Mouse (Mus musculus) myocyte (in vitro differentiated cells): ENCODE data around the gene Riox2. TPM values are rescaled to one million over a fixed set of nuclear protein-coding genes. Genes with fewer than 3 reads are reported as not detected.

Experiments
- H3K27me3 ChIP-seq: one replicate; pipeline ENCODE4 v1.6.1; 2011; ENCODE audit not compliant: control insufficient read depth, insufficient read depth, insufficient read length
- H3K36me3 ChIP-seq: one replicate; pipeline ENCODE4 v1.6.1; 2011; ENCODE audit not compliant: control insufficient read depth, insufficient read depth
- H3K4me2 ChIP-seq: one replicate; pipeline ENCODE4 v1.6.1; 2011; ENCODE audit warnings: low read depth, control low read depth
- H3K4me3 ChIP-seq: one replicate; pipeline ENCODE4 v1.5.1; 2011; ENCODE audit warnings: mild to moderate bottlenecking, control low read depth, moderate library complexity
- H3K79me2 ChIP-seq: one replicate; pipeline ENCODE4 v1.6.1; 2011; ENCODE audit not compliant: control insufficient read depth, insufficient read depth
- H3ac ChIP-seq: one replicate; pipeline ENCODE4 v1.6.1; 2011; ENCODE audit not compliant: control insufficient read depth, insufficient read length
- CEBPB ChIP-seq: IDR thresholded peaks from 2 replicates; pipeline ENCODE4 v1.6.1; 2011; ENCODE audit warnings: mild to moderate bottlenecking, moderate library complexity; ENCODE audit not compliant: poor library complexity, insufficient read depth, severe bottlenecking
- E2F4 ChIP-seq: IDR thresholded peaks from one replicate; pipeline ENCODE4 v1.6.1; 2011; ENCODE audit warnings: mild to moderate bottlenecking, control low read depth, moderate library complexity; ENCODE audit not compliant: insufficient read depth
- MAX ChIP-seq: IDR thresholded peaks from one replicate; pipeline ENCODE4 v1.6.1; 2011; ENCODE audit warnings: low read depth, mild to moderate bottlenecking, control low read depth
- MYOD1 ChIP-seq, 3 experiments: IDR thresholded peaks; one replicate each; pipeline ENCODE4 v1.6.1; 2011; ENCODE audit warnings: control low read depth in 2 of 3, low read depth in 2 of 3, mild to moderate bottlenecking in 2 of 3, moderate library complexity in 1 of 3; ENCODE audit not compliant: insufficient read length in 2 of 3, control insufficient read depth in 1 of 3
- MYOG ChIP-seq, 3 experiments: IDR thresholded peaks; one replicate each; pipeline ENCODE4 v1.6.1; 2011; ENCODE audit warnings: control low read depth in 2 of 3, low read depth in 2 of 3, mild to moderate bottlenecking in 2 of 3; ENCODE audit not compliant: insufficient read length in 2 of 3, control insufficient read depth in 1 of 3, insufficient read depth in 1 of 3
- POLR2A ChIP-seq: IDR thresholded peaks from one replicate; pipeline ENCODE4 v1.6.1; 2011; ENCODE audit warnings: low read depth, mild to moderate bottlenecking, control low read depth, moderate library complexity; ENCODE audit not compliant: insufficient read length
- POLR2AphosphoS2 ChIP-seq: IDR thresholded peaks from one replicate; pipeline ENCODE4 v1.6.1; 2011; ENCODE audit warnings: low read depth, control low read depth; ENCODE audit not compliant: insufficient read length
- REST ChIP-seq: IDR thresholded peaks from one replicate; pipeline ENCODE4 v1.6.1; 2011; ENCODE audit warnings: mild to moderate bottlenecking, control low read depth, moderate library complexity; ENCODE audit not compliant: insufficient read depth, insufficient read length
- SRF ChIP-seq: IDR thresholded peaks from one replicate; pipeline ENCODE4 v1.6.1; 2011; ENCODE audit warnings: low read depth; ENCODE audit not compliant: control insufficient read depth, insufficient read length
- TCF12 ChIP-seq: IDR thresholded peaks from one replicate; pipeline ENCODE4 v1.6.1; 2011; ENCODE audit warnings: mild to moderate bottlenecking, control low read depth; ENCODE audit not compliant: poor library complexity, insufficient read depth, severe bottlenecking
- TCF3 ChIP-seq: IDR thresholded peaks from one replicate; pipeline ENCODE4 v1.6.1; 2011; ENCODE audit warnings: low read depth, control low read depth; ENCODE audit not compliant: insufficient read length
- USF1 ChIP-seq: IDR thresholded peaks from one replicate; pipeline ENCODE4 v1.6.1; 2011; ENCODE audit warnings: low read depth, mild to moderate bottlenecking, control low read depth, moderate library complexity
- polyA plus RNA-seq: library from polyadenylated mRNA; unstranded; fragments of >200 nt; fragmentation: generic; extraction: Trizol; gene quantifications from one replicate; pipeline ENCODE4 v1.2.1, GENCODE M21; 2012; ENCODE audit warnings: missing spikeins

Gene Riox2
- 20.8 TPM for polyA plus RNA-seq

DNA sequence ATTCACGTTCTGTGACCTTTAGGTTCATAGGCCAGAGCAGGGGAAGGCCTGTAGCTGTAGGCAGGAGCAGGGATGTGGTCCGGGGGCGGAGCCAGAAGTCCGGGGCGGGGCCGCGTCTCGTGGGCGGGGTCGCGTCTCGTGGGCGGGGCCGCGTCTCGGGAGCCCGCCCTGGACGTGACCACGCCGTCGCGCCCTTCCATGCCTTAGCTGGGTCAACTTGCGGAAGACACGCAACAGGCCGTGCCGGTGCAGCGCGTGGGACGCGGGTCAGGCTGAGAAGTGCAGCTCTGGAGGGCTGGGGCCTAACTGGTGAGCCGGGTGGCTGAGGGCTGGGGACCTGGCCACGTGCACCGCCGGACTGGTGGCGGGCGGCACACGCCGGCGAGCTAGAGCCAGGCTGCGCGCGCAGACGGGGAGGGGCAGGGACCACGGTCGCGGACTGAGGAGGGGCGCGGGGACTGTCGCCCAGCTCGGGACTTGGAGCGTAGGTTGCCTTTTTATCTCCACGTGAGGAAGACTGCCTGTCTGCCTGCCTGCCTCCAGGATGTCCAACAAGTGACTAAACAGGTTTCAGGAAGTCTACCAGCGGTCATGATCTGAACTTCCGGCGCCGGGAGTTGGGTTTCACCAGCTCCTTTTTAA is at the start of gene Riox2:
Riox2 (plus strand) TSS at position 139 of the 642 bp plus-strand sequence.
- H3K4me2 ChIP-seq, result peak within 1 kb of the TSS; percentile 69
- TF ChIP-seq POLR2AphosphoS2 (peak; percentile 89), POLR2A (peak; percentile 93), MYOG (IDR thresholded peaks at IDR 0.05; ENCODE audit: control insufficient read depth in 1 of 3, insufficient read depth in 1 of 3, insufficient read length in 2 of 3, low read depth in 2 of 3) (peak in 1 of 3 experiments; percentile 41), SRF (no peak), MAX (no peak), REST (peak; percentile 34)
- peak within 1 kb of the TSS; percentile 58 for H3K4me3 ChIP-seq
- H3K79me2 ChIP-seq, result peaks cover 36% of the 10 kb centered on the region
- peak within 1 kb of the TSS; percentile 54 for H3ac ChIP-seq
- H3K36me3 ChIP-seq, result peaks cover 16% of the 10 kb centered on the region
- no peaks in the 10 kb centered on the region for H3K27me3 ChIP-seq

DNA sequence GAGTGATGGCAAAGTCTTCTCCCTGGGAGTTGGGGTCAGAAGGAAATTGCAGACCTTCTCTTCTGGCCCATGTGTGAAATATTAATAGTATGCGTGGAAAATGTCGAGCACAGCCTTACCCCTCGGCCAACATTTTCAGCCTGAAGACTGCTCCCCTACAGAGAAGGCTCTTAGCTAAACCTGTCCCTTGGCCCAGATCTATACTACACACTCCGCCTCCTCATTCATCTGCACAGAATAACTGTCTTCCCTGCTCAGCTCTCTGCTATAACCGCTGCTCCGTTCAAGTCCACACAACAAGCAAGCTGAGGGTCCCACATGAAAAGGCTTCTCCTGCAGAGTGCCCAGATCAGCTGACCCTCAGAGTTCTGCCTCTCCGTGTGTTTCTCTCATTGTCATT is 43.6 kb upstream of the Riox2 start:
- no peak overlapping the region for H3K4me2 ChIP-seq
- H3ac ChIP-seq, result no peak overlapping the region
- no peak for TF ChIP-seq USF1
- no peaks in the 10 kb centered on the region for H3K36me3 ChIP-seq
- H3K27me3 ChIP-seq, result no peaks in the 10 kb centered on the region
- no peak overlapping the region for H3K4me3 ChIP-seq
- H3K79me2 ChIP-seq, result no peaks in the 10 kb centered on the region

DNA sequence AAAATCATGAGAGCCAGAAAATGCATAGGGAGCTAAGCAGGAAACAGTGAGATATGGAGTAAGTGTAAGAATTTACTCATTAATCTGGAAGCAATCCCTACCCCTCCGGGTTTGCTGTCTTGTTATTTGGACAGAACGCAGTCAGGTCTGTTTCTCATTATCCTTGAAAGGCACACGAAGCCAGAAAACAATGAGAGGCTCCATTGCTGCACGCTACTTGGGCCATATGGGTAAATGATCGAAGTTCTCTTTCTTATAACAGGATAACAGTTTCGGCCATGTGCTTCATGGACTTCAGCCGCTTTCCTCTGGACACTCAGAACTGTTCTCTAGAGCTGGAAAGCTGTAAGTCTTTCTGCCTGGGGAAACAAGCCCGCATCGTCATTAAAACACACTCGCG is 38.4 kb upstream of the Riox2 start:
- TF ChIP-seq USF1 (no peak), SRF (no peak), POLR2AphosphoS2 (no peak), POLR2A (no peak), MAX (no peak), MYOD1 (IDR thresholded peaks at IDR 0.05; ENCODE audit: control insufficient read depth in 1 of 3, insufficient read length in 2 of 3, low read depth in 2 of 3) (no peak), CEBPB (no peak), TCF3 (no peak), E2F4 (no peak), MYOG (IDR thresholded peaks at IDR 0.05; ENCODE audit: control insufficient read depth in 1 of 3, insufficient read depth in 1 of 3, insufficient read length in 2 of 3, low read depth in 2 of 3) (no peak), TCF12 (no peak), REST (no peak)
- no peaks in the 10 kb centered on the region for H3K79me2 ChIP-seq
- no peaks in the 10 kb centered on the region for H3K27me3 ChIP-seq
- no peak overlapping the region for H3ac ChIP-seq
- no peak overlapping the region for H3K4me2 ChIP-seq
- H3K36me3 ChIP-seq, result no peaks in the 10 kb centered on the region
- no peak overlapping the region for H3K4me3 ChIP-seq

DNA sequence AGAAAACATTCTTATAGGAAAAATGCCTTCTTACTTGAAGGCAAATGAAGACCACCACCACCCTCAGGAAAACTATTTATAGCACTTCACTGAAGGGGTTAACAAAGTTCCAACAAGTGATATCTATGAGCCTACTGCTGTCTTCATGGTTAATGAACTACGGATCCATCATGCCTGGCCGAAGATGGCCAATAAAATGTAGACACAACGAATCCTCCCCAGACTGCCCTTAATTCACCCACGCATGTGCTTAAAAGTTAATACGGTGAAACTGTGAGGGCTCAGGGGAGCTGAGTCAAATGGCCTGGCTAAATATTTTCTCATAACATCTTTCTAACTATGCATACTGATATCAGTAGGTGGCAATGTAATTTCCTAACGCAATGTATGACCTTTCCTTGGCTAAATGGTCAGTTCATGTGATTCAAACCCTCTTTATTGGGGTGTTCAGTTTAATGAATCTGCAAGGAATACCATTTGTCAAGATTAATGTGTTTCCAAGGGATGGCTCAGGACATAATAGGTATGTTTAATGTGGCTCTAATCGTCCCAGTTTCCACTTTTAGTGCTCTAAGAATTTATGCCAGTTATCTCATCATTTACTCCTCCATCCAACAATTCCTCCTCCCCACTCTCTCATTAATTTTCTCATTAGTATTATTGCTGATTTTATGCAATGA is 26.6 kb upstream of the Riox2 start:
- no peak overlapping the region for H3K4me3 ChIP-seq
- no peak overlapping the region for H3ac ChIP-seq
- TF ChIP-seq REST (no peak), SRF (no peak)
- no peaks in the 10 kb centered on the region for H3K79me2 ChIP-seq
- no peaks in the 10 kb centered on the region for H3K27me3 ChIP-seq
- no peak overlapping the region for H3K4me2 ChIP-seq
- no peaks in the 10 kb centered on the region for H3K36me3 ChIP-seq

DNA sequence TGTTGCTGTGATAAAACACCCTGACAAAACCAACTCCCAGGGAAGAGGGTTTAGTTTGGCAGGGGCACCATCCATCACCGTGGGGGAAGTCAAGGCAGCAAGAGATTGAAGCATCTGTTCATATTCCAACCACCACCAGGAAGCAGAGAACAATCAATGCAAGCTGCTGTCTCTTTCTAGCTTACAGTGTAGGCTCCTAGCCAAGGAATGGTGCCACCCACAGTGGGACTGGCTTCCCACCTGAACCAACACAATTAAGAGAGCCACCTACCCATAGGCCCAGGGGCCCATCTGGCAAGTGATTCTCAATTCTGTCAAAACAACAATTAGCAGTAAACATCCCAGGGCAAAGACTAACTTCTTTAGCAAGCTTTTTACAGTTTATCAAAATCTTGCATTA is 23.4 kb upstream of the Riox2 start:
- TF ChIP-seq MYOD1 (IDR thresholded peaks at IDR 0.05; ENCODE audit: control insufficient read depth in 1 of 3, insufficient read length in 2 of 3, low read depth in 2 of 3), result no peak
- TF ChIP-seq CEBPB, result no peak
- TF ChIP-seq REST, result no peak
- no peak for TF ChIP-seq MAX
- TF ChIP-seq TCF12, result no peak
- TF ChIP-seq POLR2A, result no peak
- no peak for TF ChIP-seq USF1
- no peak for TF ChIP-seq E2F4
- no peak for TF ChIP-seq TCF3
- no peak for TF ChIP-seq SRF
- no peak for TF ChIP-seq POLR2AphosphoS2
- TF ChIP-seq MYOG (IDR thresholded peaks at IDR 0.05; ENCODE audit: control insufficient read depth in 1 of 3, insufficient read depth in 1 of 3, insufficient read length in 2 of 3, low read depth in 2 of 3), result no peak
- no peak overlapping the region for H3ac ChIP-seq
- no peaks in the 10 kb centered on the region for H3K36me3 ChIP-seq
- H3K27me3 ChIP-seq, result no peaks in the 10 kb centered on the region
- no peak overlapping the region for H3K4me3 ChIP-seq
- H3K79me2 ChIP-seq, result no peaks in the 10 kb centered on the region
- no peak overlapping the region for H3K4me2 ChIP-seq
